In genomic region chr2:168230026-168230728, GRCm38 (mm10) we compare ENCODE assay signal across 8 mouse cellular contexts. TPM values are rescaled to one million over a fixed set of nuclear protein-coding genes. Genes with fewer than 3 reads are reported as not detected.
DNase-seq lines count a peak whose midpoint lies in the region; ATAC-seq lines count a peak whose summit lies in the region.

Gm20716 (minus strand) TSS chr2:168230364.
Dpm1 (minus strand) TSS chr2:168230591.
Mocs3 (plus strand) TSS chr2:168230622.

- H3K27ac ChIP-seq in hindbrain, embryonic 12.5 days, result peak within 1 kb of the TSS; percentile 89

- ATAC-seq in hindbrain, embryonic 12.5 days (ENCODE audit: low FRiP score), result peak; percentile 87

- H3K9me3 ChIP-seq in hindbrain, embryonic 12.5 days (replicated peaks), result no peaks in the 10 kb centered on the region

- peak within 1 kb of the TSS; percentile 97 for H3K9ac ChIP-seq in hindbrain, embryonic 12.5 days

- peaks cover 36% of the 10 kb centered on the region for H3K4me1 ChIP-seq in hindbrain, embryonic 12.5 days

- H3K27me3 ChIP-seq in hindbrain, embryonic 12.5 days, result no peaks in the 10 kb centered on the region

- H3K4me2 ChIP-seq in hindbrain, embryonic 12.5 days (replicated peaks), result peak within 1 kb of the TSS; percentile 99

- H3K4me3 ChIP-seq in hindbrain, embryonic 12.5 days, result peak within 1 kb of the TSS; percentile 100

- 1% methylated on average over 73 of the region's 73 CpGs for WGBS in hindbrain, embryonic 12.5 days

- peaks cover 27% of the 10 kb centered on the region for H3K36me3 ChIP-seq in hindbrain, embryonic 12.5 days

- DNase-seq in Muller cell, postnatal 12 days (ENCODE audit: inconsistent ontology term), result peak; percentile 92
- DNase-seq in cerebellum, adult 9-11 months, result peak; percentile 87
- DNase-seq in frontal cortex, postnatal 10 days (ENCODE audit: low spot score in 2 of 2), result peak; percentile 80 to 88
- DNase-seq in layer of hippocampus, postnatal 25 days (ENCODE audit: extremely low spot score in 1 of 2, low spot score in 1 of 2), result peak; percentile 79 to 94
- DNase-seq in lung, postnatal 25 days (ENCODE audit: low spot score), result peak; percentile 90
- DNase-seq in retina, embryonic 14.5 days (ENCODE audit: low spot score), result peak; percentile 88
- DNase-seq in thymus, postnatal 4 days, result peak; percentile 87

RNA-seq across cellular contexts. Expression of gene Gm20716, which starts in this region (rescaled TPM):
- 21.7 and 22.8 TPM in 2 replicates for polyA plus RNA-seq in hindbrain, embryonic 12.5 days (2016; fragmentation: Nextera tagmentation; extraction: Ambion mirVana)
- 10 to 100 TPM; 26.9 to 32.7 TPM for total RNA-seq in layer of hippocampus, postnatal 25 days (2021)

RNA-seq across cellular contexts. Expression of gene Dpm1, which starts in this region (rescaled TPM):
- polyA plus RNA-seq in hindbrain, embryonic 12.5 days (2016; fragmentation: Nextera tagmentation; extraction: Ambion mirVana), result 77.2 and 83.6 TPM in 2 replicates
- 10 to 100 TPM; 68.7 to 71.0 TPM for total RNA-seq in layer of hippocampus, postnatal 25 days (2021)

RNA-seq across cellular contexts. Expression of gene Mocs3, which starts in this region (rescaled TPM):
- polyA plus RNA-seq in hindbrain, embryonic 12.5 days (2016; fragmentation: Nextera tagmentation; extraction: Ambion mirVana), result 12.2 and 13.7 TPM in 2 replicates
- 10 to 100 TPM; 17.1 to 17.7 TPM for total RNA-seq in layer of hippocampus, postnatal 25 days (2021)

Comparison
In these comparisons a context has a peak if more than half of its experiments do, and no peak if none do; other contexts are left out.
1. Peak in every context shown above with its lines: DNase-seq, ATAC-seq, H3K4me3 ChIP-seq and H3K27ac ChIP-seq.